Mouse (Mus musculus): ENCODE data around the gene Cd200r1. TPM values are rescaled to one million over a fixed set of nuclear protein-coding genes. Genes with fewer than 3 reads are reported as not detected.

The Cd200r1 gene
- 1.8 and 2.7 TPM in 2 replicates for polyA plus RNA-seq (2015; fragmentation: Nextera tagmentation; extraction: Ambion mirVana)

DNA sequence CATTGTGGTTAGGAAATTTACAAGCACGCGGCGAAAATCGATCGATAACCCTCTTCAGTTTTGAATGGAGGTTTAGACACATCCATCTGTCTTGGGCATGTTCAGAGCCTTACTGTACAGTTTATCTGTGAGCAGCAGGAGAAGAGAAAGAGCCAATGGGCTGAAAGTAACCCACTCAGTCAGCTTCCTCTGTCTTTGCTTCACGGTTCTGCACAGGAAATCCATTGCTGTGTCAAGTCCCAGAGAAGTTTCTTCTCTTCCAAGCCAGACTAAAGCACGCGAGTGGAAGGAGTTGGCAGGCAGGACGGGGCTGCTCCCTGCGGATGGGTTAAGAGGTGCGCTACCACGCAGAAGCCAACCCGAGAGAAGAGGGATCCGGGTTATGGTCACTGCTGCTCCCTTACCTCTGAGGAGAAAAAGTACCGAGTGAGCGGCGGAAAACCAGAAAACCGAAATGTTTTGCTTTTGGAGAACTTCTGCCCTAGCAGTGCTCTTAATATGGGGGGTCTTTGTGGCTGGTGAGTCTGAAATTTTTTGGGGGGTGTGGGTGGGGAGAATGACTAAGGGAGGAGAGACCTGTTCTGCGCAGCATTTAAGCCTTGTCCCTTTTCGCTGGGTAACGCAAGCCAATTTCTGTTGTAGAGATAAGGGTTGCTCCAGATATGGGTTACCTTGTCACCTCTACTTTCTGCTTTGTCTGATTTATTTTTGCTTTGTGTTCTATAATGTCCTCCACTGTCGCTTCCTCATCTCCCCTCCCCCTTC lies at the start of gene Cd200r1:
TSS of gene Cd200r1 (plus strand) at position 182 of the 765 bp plus-strand sequence.
- peak; percentile 49 for DNase-seq (ENCODE audit: low spot score)

DNA sequence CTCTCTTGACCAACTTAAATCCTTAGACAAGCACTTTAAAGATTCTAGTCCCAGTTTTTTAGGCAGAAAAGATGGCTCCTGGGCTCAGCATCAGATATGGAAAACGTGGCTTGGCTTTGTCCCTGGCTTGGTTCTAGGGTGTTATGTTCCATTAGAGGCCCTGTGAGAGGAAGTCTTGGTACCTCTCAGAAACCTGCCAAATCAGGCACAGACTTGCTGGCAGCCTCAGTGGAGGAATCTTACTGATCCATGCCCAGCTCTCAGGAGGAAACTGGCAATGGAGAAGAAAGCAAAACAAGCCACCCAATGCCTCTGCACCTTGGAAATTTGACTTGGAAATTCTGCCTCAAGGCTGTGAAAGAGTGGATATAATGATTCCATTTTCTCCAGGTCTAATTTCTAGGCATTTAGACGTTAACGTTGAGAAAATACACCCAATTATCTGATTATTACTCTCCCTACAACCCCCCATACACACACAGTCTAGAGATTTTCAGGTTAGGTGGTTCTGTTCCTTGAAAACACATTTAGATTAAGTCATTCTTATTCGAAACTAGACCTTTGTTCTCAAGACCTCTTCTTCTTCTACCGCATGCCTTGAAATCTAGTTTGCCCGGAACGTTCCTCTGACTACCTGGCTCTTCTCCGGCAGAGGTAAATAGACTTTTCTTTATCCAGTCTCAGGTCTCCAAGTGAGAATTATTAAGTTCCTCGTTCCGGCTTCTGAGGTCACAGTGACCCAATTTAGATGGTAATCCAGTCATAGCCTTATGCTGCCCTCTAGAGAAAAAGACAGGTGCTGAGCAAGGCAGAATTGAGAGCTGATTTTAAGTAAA lies 49.0 kb upstream of the Cd200r1 start:
- peak; percentile 30 for DNase-seq (ENCODE audit: low spot score)

- DNase-seq (ENCODE audit: low spot score), result no peak
Observed at GRCm38 (mm10) chr16:44717141-44717634, 48.3 kb upstream of the Cd200r1 start.

GRCm38 (mm10) chr16:44717838-44718237 lies 47.7 kb upstream of the Cd200r1 start:
- no peak for DNase-seq (ENCODE audit: low spot score)

- DNase-seq (ENCODE audit: low spot score), result no peak
Observed at GRCm38 (mm10) chr16:44719349-44719748, 46.2 kb upstream of the Cd200r1 start.

DNA sequence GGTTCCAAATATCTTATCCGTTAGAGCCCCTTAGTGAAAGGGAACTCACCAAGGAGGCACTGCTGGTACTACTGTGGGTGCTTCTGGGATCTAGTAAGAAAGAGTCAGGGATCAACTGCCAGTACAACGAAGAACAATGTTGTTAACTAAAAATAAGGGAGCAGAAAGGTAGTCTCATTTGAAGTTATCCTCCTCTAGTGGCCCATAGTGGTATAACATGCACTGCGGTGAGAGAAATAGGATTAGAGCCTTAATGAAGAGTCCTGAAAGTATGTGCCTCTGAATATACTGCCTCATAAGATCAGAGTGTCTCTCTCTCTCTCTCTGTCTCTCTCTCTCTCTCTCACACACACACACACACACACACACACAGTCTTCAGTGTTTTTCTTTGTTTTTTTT lies 45.0 kb upstream of the Cd200r1 start:
- peak; percentile 30 for DNase-seq (ENCODE audit: low spot score)

DNA sequence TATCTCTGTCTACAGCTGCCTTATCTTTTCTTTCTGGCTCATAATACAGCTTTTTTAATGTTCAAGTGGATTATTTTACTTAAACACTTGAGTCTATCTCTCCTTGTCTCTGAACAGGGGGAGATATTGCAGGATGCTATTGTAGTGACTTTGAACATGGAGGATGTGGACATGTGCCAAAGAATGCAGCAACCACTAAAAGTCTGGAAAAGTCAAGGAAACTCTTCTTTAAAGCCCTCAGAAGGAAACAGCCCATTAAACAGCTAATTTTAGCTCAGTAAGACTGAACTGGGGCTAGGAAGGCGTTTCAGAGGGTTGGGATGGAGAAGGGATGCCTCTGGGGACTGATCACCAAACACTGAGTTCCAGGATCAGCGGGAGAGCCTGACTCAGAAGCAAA lies 42.9 kb upstream of the Cd200r1 start:
- no peak for DNase-seq (ENCODE audit: low spot score)

DNA sequence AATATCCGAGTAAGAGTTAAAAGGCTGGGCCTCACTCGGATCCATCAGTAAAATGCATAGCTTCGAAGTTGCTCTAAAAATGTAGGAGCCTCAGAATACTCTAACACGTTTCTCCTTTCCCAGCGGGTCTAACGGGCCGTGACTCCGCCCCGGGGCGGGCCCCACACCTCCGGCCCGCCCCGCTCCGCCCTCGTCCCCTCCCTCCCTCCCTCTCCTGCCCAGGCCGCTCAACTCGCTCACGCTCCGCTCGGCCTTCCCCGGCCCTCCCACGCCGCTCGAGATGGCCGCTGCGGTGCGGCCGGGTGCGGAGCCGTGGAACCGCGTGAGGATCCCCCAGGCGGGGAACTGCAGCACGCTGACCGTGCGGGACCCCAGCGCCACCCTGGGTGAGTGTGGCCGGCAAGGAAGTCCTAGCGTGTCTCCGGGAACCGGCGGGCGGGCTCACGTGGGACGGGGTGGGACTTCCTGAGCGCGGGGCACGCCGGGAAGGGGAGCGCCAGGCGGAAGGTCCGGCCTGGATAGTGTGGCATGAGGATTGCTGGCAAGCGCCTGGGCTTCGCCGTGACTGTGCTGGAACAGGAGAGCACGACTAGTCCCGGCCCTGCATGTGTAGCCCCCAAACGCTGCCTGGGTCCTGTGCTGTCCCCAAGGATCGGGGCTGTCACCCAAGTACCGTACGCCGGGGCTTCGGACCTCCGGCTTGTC lies 41.3 kb upstream of the Cd200r1 start, which contains the start of gene Nepro:
TSS of gene Nepro (plus strand) at position 219 of the 705 bp plus-strand sequence.
- peak; percentile 84 for DNase-seq (ENCODE audit: low spot score)

- no peak for DNase-seq (ENCODE audit: low spot score)
Observed at GRCm38 (mm10) chr16:44724847-44725246, 40.7 kb upstream of the Cd200r1 start.

DNA sequence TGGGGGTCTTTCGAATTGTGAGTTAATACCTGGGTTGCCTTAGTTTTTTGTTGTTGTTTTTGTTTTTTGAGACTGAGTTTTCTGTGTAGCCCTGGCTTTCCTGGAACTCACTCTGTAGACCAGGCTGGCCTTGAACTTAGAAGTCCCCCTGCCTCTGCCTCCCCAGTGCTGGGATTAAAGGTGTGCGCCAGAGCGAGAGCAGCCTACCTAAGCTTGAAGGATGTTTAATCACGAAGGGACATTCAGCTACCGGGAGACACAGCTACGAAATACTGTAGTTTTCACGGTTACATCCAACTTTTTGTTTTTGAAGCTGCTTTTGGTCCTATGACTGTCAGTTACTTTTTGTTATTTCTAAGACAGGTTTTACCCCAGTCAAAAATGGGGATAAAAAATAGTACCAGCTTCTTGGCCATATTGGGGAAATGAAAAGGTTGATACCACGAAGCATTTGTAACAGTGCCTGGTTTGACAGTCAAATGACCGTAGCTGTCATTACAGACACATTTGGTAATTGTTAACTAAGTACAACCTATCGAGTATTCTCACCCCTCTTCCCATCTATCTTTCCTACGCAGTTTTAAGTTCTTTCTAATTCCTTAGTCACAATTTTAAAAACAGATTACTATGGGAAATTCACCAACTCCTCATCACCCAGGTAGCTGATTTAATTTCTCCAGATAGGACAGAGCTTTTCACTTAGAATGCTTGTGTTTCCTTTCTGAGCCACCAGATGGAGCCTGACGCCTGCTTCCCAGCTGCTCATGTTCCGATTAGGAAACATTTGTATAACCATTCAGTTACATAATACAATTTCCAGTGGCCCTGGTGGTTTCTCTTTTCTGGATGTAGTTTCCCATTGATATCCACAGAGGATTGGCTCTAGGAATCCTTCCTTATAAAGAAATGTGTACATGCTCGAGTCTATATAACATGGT lies 40.0 kb upstream of the Cd200r1 start:
- peak; percentile 74 for DNase-seq (ENCODE audit: low spot score)

DNA sequence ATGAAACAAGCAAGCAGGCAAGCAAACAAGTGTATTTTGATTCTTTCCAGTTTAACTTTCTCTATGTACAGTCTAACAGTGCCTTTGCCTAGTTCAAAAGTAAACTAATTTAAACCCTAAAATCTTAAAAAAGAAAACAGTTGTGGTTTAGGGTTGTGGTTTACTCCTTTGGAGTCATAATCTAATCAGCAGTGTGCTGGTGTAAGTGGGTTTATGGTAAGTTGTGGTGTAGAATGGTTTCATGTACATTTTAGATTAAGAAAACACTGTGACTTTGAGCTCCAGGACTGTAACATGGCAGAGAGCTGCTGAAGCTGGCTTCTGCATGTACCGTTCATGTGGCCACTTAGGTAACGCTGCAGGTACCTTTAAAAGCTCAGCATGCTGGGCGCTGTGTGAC lies 38.0 kb upstream of the Cd200r1 start:
- no peak for DNase-seq (ENCODE audit: low spot score)

- DNase-seq (ENCODE audit: low spot score), result no peak
Observed at GRCm38 (mm10) chr16:44734059-44734458, 31.5 kb upstream of the Cd200r1 start.

DNA sequence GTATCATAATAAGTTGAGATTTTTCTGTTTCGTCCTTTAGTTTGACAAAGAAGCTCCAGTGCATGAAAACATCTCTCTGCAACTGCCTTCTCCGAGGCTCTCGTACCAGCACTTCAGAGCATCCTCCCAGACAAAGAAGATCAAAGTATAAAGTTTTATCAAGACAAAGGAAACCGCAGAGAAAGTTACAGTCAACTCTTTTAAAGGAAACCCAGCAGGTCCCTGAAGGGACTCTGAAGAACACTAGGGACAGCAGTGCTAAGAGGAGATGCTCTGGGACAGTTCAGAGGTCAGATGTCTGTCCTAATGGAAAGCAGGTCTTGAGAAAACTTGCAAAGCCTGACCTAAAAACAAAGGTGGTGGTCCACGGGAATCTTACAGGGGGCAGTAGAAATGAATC lies 29.9 kb upstream of the Cd200r1 start:
- no peak for DNase-seq (ENCODE audit: low spot score)

GRCm38 (mm10) chr16:44736118-44736517 lies 29.4 kb upstream of the Cd200r1 start:
- DNase-seq (ENCODE audit: low spot score), result no peak

DNA sequence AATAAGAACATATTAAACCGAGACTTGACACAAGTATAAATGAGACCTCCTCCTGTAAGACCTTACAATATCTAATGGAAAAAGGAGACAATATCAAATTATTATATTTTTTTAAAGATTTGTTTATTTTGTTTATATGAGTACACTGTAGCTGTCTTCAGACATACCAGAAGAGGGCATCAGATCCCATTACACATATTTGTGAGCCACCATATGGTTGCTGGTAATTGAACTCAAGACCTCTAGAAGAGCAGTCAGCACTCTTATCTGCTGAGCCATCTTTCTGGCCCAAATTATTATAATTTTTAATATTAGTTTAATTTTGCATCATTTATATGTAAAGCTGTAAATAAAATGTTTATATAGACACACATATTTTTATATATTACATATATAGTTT lies 22.8 kb upstream of the Cd200r1 start:
- no peak for DNase-seq (ENCODE audit: low spot score)

DNA sequence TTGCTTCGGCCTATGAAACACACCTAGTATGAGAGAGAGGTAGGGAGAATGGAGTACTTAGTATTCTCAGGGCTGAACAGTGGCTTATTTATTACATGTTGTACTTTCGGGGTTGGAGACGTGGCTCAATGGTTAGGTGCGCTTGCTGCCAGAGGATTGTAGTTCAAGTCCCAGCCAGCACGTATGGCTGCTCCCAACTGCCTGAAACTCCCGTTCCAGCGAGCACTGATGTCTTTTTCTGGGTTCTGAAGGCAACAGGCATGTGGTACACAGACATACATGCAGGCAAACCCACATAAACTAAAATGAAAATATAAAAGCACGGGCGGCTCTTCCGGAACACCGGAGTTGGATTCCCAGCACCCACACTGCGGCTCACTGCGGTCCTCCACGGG lies 20.1 kb upstream of the Cd200r1 start:
- DNase-seq (ENCODE audit: low spot score), result no peak

DNA sequence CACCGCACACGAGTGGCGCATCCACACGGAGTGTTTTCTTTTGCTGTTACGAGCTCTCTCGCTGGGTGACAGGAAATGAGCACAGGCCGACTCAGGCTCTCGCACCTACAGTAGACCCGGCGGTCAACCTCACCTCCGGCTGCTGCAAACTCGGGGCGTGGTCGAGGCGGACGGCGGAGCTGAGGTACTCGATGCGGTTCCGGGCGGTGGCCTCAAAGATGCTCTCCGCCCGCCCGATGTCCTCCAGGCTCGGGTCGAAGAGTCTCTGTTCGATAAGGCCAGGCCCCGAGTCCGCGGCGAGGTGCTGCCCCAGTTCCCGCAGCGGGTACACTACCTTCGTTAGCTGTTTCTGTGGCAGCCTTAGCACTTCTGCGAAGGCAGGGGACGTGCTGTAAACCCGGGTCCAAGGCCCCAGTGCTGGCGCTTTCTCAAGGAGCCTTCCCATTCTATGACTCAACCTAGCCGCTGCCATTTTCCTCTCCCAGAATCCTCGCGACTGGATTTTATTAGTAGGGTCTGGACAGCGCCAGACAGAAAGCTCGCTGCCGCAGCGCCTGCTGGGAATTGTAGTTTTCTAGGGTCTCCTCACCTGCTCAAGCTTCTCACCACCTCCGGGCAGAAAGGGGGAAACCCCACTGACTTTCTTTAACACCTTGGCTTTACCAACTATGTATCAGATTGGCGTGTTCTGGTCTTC lies 19.5 kb upstream of the Cd200r1 start, which contains the start of gene Gtpbp8:
TSS of gene Gtpbp8 (minus strand) at position 498 of the 697 bp plus-strand sequence.
- DNase-seq (ENCODE audit: low spot score), result peak; percentile 76

GRCm38 (mm10) chr16:44748007-44748406 lies 17.5 kb upstream of the Cd200r1 start:
- DNase-seq (ENCODE audit: low spot score), result no peak

GRCm38 (mm10) chr16:44757700-44758099 lies 7.8 kb upstream of the Cd200r1 start:
- no peak for DNase-seq (ENCODE audit: low spot score)

DNA sequence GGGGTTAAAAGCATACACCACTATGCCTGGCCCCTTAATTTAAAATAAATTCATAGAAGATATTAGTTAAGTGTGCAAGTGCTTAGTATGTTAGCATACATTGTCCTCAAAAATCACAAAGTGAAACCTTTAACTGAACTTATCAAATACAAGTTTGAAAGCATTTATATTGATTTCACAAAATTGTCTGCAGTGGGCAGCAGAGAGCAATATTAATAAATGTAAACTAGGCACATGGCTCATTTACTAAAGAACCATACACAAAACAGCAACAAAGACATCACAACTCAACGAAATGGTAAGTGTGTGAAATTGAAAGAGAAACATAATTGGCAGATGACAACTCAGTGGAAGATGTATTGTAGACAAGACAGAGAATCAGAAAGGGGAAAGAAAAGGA lies 3.7 kb upstream of the Cd200r1 start:
- DNase-seq (ENCODE audit: low spot score), result no peak

Data from thymus, postnatal 0 days (tissue).